Mouse (Mus musculus) MEL (cell line): ENCODE data around the gene Unc93b1. TPM values are rescaled to one million over a fixed set of nuclear protein-coding genes. Genes with fewer than 3 reads are reported as not detected.

Experiments used
- DNase-seq: peaks from one replicate; pipeline ENCODE4 v3.0.0; 2011; ENCODE audit warnings: low read depth, low spot score
- H3K27ac ChIP-seq: 2 replicates; pipeline ENCODE4 v1.5.1; 2012; ENCODE audit warnings: low read depth, mild to moderate bottlenecking, control low read depth, low read length, moderate library complexity; ENCODE audit not compliant: control insufficient read depth
- H3K27me3 ChIP-seq, 2 experiments: fragments of 150-350 bp in 1 of 2; sonication (generic) in 1 of 2; 2 replicates each; pipeline ENCODE4 v1.6.1; 2012; ENCODE audit warnings: low read length in 2 of 2, mild to moderate bottlenecking in 2 of 2, improper control_type of control experiment in 1 of 2, moderate library complexity in 1 of 2; ENCODE audit not compliant: insufficient read depth in 2 of 2, control insufficient read depth in 1 of 2
- H3K36me3 ChIP-seq, 2 experiments: 2 replicates each; pipeline ENCODE4 v1.6.1; 2012 to 2014; ENCODE audit warnings: low read length in 2 of 2, improper control_type of control experiment in 1 of 2, inconsistent platforms in 1 of 2, mild to moderate bottlenecking in 1 of 2; ENCODE audit not compliant: insufficient read depth in 2 of 2, control insufficient read depth in 1 of 2
- H3K4me1 ChIP-seq, 2 experiments: fragments of 150-350 bp in 1 of 2; sonication (generic) in 1 of 2; 2 replicates each; pipeline ENCODE4 v1.6.1; 2012; ENCODE audit warnings: low read length in 2 of 2, improper control_type of control experiment in 1 of 2, mild to moderate bottlenecking in 1 of 2; ENCODE audit not compliant: insufficient read depth in 2 of 2, control insufficient read depth in 1 of 2
- H3K4me3 ChIP-seq, 2 experiments: fragments of 150-350 bp in 1 of 2; sonication (generic) in 1 of 2; 2 replicates each; pipeline ENCODE4 v1.5.1; 2012; ENCODE audit warnings: low read depth in 2 of 2, low read length in 2 of 2, mild to moderate bottlenecking in 2 of 2, moderate library complexity in 2 of 2, control low read depth in 1 of 2, improper control_type of control experiment in 1 of 2; ENCODE audit not compliant: control insufficient read depth in 1 of 2, insufficient read depth in 1 of 2
- H3K79me2 ChIP-seq: 2 replicates; pipeline ENCODE4 v1.6.1; 2012; ENCODE audit warnings: mild to moderate bottlenecking, low read length, moderate library complexity; ENCODE audit not compliant: control insufficient read depth, poor library complexity, insufficient read depth
- H3K9ac ChIP-seq: 2 replicates; pipeline ENCODE4 v1.6.1; 2012; ENCODE audit warnings: low read depth, mild to moderate bottlenecking, control low read depth, low read length, moderate library complexity; ENCODE audit not compliant: control insufficient read depth, poor library complexity, severe bottlenecking
- H3K9me3 ChIP-seq: fragments of 150-350 bp; sonication (generic); replicated peaks from 2 replicates; pipeline ENCODE4 v1.6.1; 2012; ENCODE audit warnings: mild to moderate bottlenecking, low read length, improper control_type of control experiment, moderate library complexity; ENCODE audit not compliant: insufficient read depth
- CHD2 ChIP-seq: IDR thresholded peaks from 2 replicates; pipeline ENCODE4 v1.6.1; 2011; ENCODE audit warnings: low read length, improper control_type of control experiment
- CTCF ChIP-seq, 3 experiments: IDR thresholded peaks in 2 of 3; conservative IDR thresholded peaks in 1 of 3; 2 replicates each; pipeline ENCODE4 v1.5.1; 2011 to 2012; ENCODE audit warnings: low read length in 3 of 3, low read depth in 2 of 3, mild to moderate bottlenecking in 2 of 3, improper control_type of control experiment in 1 of 3, inconsistent platforms in 1 of 3, mixed read lengths in 1 of 3, moderate library complexity in 1 of 3; ENCODE audit not compliant: control insufficient read depth in 1 of 3, insufficient read depth in 1 of 3, poor library complexity in 1 of 3, severe bottlenecking in 1 of 3
- E2F4 ChIP-seq: IDR thresholded peaks from 2 replicates; pipeline ENCODE4 v1.6.1; 2011; ENCODE audit warnings: low read depth, low read length, improper control_type of control experiment, borderline replicate concordance
- ELF1 ChIP-seq: IDR thresholded peaks from 2 replicates; pipeline ENCODE4 v1.6.1; 2014; ENCODE audit warnings: low read depth, mild to moderate bottlenecking, inconsistent platforms, low read length, improper control_type of control experiment, moderate library complexity
- EP300 ChIP-seq, 2 experiments: IDR thresholded peaks; 2 replicates each; pipeline ENCODE4 v1.6.1; 2011; ENCODE audit warnings: improper control_type of control experiment in 2 of 2, low read length in 2 of 2, low read depth in 1 of 2, mild to moderate bottlenecking in 1 of 2
- GABPA ChIP-seq: IDR thresholded peaks from 2 replicates; pipeline ENCODE4 v1.6.1; 2012; ENCODE audit warnings: low read depth, mild to moderate bottlenecking, inconsistent platforms, low read length, improper control_type of control experiment, moderate library complexity
- GATA1 ChIP-seq: IDR thresholded peaks from 2 replicates; pipeline ENCODE4 v1.6.1; 2011; ENCODE audit warnings: low read depth, low read length, improper control_type of control experiment
- KAT2A ChIP-seq: conservative IDR thresholded peaks from 2 replicates; pipeline ENCODE4 v1.6.1; 2012; ENCODE audit warnings: low read depth, low read length, improper control_type of control experiment, inconsistent platforms
- MAFK ChIP-seq: IDR thresholded peaks from 2 replicates; pipeline ENCODE4 v1.6.1; 2011; ENCODE audit warnings: low read depth, mild to moderate bottlenecking, low read length, improper control_type of control experiment, borderline replicate concordance
- MXI1 ChIP-seq: IDR thresholded peaks from 2 replicates; pipeline ENCODE4 v1.6.1; 2011; ENCODE audit warnings: mild to moderate bottlenecking, low read depth, low read length, improper control_type of control experiment
- MYC ChIP-seq: IDR thresholded peaks from 2 replicates; pipeline ENCODE4 v1.6.1; 2011; ENCODE audit warnings: low read depth, mild to moderate bottlenecking, low read length, improper control_type of control experiment, moderate library complexity
- POLR2A ChIP-seq, 2 experiments: IDR thresholded peaks; 2 replicates each; pipeline ENCODE4 v1.6.1; 2011 to 2012; ENCODE audit warnings: low read length in 2 of 2, mild to moderate bottlenecking in 2 of 2, control low read depth in 1 of 2, improper control_type of control experiment in 1 of 2, low read depth in 1 of 2, moderate library complexity in 1 of 2; ENCODE audit not compliant: control insufficient read depth in 1 of 2, insufficient read depth in 1 of 2, poor library complexity in 1 of 2
- POLR2AphosphoS2 ChIP-seq: IDR thresholded peaks from 2 replicates; pipeline ENCODE4 v1.6.1; 2011; ENCODE audit warnings: low read length, improper control_type of control experiment
- POLR2AphosphoS5 ChIP-seq: IDR thresholded peaks from 2 replicates; pipeline ENCODE4 v1.6.1; 2012; ENCODE audit warnings: low read depth, borderline replicate concordance, mild to moderate bottlenecking, inconsistent platforms, low read length, moderate library complexity, mixed read lengths
- RAD21 ChIP-seq: IDR thresholded peaks from 2 replicates; pipeline ENCODE4 v1.6.1; 2011; ENCODE audit warnings: mild to moderate bottlenecking, low read depth, low read length, improper control_type of control experiment
- RCOR1 ChIP-seq: IDR thresholded peaks from 2 replicates; pipeline ENCODE4 v1.6.1; 2012; ENCODE audit warnings: low read depth, mild to moderate bottlenecking, inconsistent platforms, low read length, improper control_type of control experiment
- SIN3A ChIP-seq: IDR thresholded peaks from 2 replicates; pipeline ENCODE4 v1.6.1; 2012; ENCODE audit warnings: low read length, improper control_type of control experiment, inconsistent platforms
- SMC3 ChIP-seq: IDR thresholded peaks from 2 replicates; pipeline ENCODE4 v1.6.1; 2011; ENCODE audit warnings: low read depth, low read length, improper control_type of control experiment
- TAL1 ChIP-seq: IDR thresholded peaks from 2 replicates; pipeline ENCODE4 v1.6.1; 2012; ENCODE audit warnings: mild to moderate bottlenecking, inconsistent platforms, low read length, moderate library complexity, mixed read lengths
- UBTF ChIP-seq: IDR thresholded peaks from 2 replicates; pipeline ENCODE4 v1.6.1; 2012; ENCODE audit warnings: low read depth, mild to moderate bottlenecking, inconsistent platforms, low read length, improper control_type of control experiment, moderate library complexity, borderline replicate concordance; ENCODE audit not compliant: insufficient read depth
- USF1 ChIP-seq: IDR thresholded peaks from 2 replicates; pipeline ENCODE4 v1.6.1; 2014; ENCODE audit warnings: low read depth, mild to moderate bottlenecking, inconsistent platforms, low read length, improper control_type of control experiment, moderate library complexity
- USF2 ChIP-seq, 2 experiments: IDR thresholded peaks; 2 replicates each; pipeline ENCODE4 v1.6.1; 2011 to 2012; ENCODE audit warnings: improper control_type of control experiment in 2 of 2, low read length in 2 of 2, borderline replicate concordance in 1 of 2, inconsistent platforms in 1 of 2, low read depth in 1 of 2, mild to moderate bottlenecking in 1 of 2; ENCODE audit not compliant: insufficient read depth in 1 of 2
- ZC3H11A ChIP-seq: IDR thresholded peaks from 2 replicates; pipeline ENCODE4 v1.6.1; 2012; ENCODE audit warnings: low read depth, mild to moderate bottlenecking, inconsistent platforms, low read length, improper control_type of control experiment
- ZKSCAN1 ChIP-seq: IDR thresholded peaks from 2 replicates; pipeline ENCODE4 v1.6.1; 2012; ENCODE audit warnings: low read depth, mild to moderate bottlenecking, inconsistent platforms, low read length, improper control_type of control experiment, moderate library complexity
- ZMIZ1 ChIP-seq: IDR thresholded peaks from 2 replicates; pipeline ENCODE4 v1.6.1; 2012; ENCODE audit warnings: low read depth, mild to moderate bottlenecking, inconsistent platforms, low read length, improper control_type of control experiment, moderate library complexity
- polyA plus RNA-seq, 2 experiments: library from polyadenylated mRNA; stranded (reverse) in 1 of 2; unstranded in 1 of 2; fragments of >175 nt in 1 of 2; fragments of >200 nt in 1 of 2; gene quantifications; 2 replicates each; pipeline versions ENCODE4 v1.2.1 to v1.2.4; 2012; ENCODE audit warnings: low replicate concordance in 2 of 2, low read depth in 1 of 2; ENCODE audit not compliant: insufficient read length in 2 of 2, insufficient read depth in 1 of 2, missing spikeins in 1 of 2
- total RNA-seq: library from RNA; depleted of rRNA; stranded (reverse); fragments of 300-350 nt; gene quantifications from 2 replicates; pipeline ENCODE4 v1.2.3, GENCODE M21; 2012

The Unc93b1 gene
- total and polyA plus RNA-seq, 3 experiments: 4.7 to 8.2 TPM; not detected in 1

- no peak for DNase-seq
- TF ChIP-seq ZC3H11A (no peak), MXI1 (no peak), POLR2AphosphoS2 (no peak), EP300 (IDR thresholded peaks at IDR 0.05; ENCODE audit: low read depth in 1 of 2, low read length in 2 of 2) (no peak), SIN3A (no peak), GATA1 (no peak), CTCF (IDR thresholded peaks at IDR 0.05 in 2 of 3, conservative IDR thresholded peaks at IDR 0.05 in 1 of 3; ENCODE audit: control insufficient read depth in 1 of 3, insufficient read depth in 1 of 3, low read depth in 2 of 3, low read length in 3 of 3, poor library complexity in 1 of 3, severe bottlenecking in 1 of 3) (no peak), ZKSCAN1 (no peak), SMC3 (no peak), UBTF (no peak), MAFK (no peak), E2F4 (no peak), GABPA (no peak), KAT2A (no peak), RAD21 (no peak), POLR2A (IDR thresholded peaks at IDR 0.05; ENCODE audit: control insufficient read depth in 1 of 2, insufficient read depth in 1 of 2, low read depth in 1 of 2, low read length in 2 of 2, poor library complexity in 1 of 2) (no peak), USF1 (no peak)
- no peak overlapping the region for H3K9ac ChIP-seq
- no peaks in the 10 kb centered on the region for H3K79me2 ChIP-seq
- H3K27me3 ChIP-seq: no peaks in the 10 kb centered on the region; a peak in 1 of 4 replicates
- peaks cover 0 to 2% of the 10 kb centered on the region in 2 experiments; a peak in 1 of 4 replicates for H3K36me3 ChIP-seq
- H3K27ac ChIP-seq: no peak overlapping the region
- H3K9me3 ChIP-seq: no peaks in the 10 kb centered on the region
- no peak overlapping the region for H3K4me3 ChIP-seq
- H3K4me1 ChIP-seq: peaks cover 0 to 22% of the 10 kb centered on the region in 2 experiments; a peak in 2 of 4 replicates
Observed at GRCm38 (mm10) chr19:3927989-3928388, 7.0 kb upstream of the Unc93b1 start.

DNA sequence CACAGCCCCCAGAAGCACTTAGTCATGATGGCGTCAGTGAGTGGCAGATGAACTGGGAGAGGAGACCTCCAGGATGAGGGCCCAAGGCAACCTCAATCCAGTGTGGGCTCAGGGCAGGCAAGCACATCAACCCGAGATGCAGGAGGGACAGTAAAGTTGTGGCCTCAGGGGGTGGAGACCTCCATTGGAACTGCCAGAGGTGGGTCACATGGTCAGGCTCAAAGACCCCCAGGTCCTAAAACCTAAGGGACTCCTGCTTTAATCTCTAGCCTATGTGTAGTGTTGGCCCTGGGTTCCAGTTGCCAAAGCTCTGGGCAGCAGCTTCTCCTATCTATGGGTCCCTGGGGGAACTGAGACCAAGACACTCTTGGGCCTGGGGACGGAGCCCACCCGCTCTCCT lies 6.2 kb upstream of the Unc93b1 start:
- TF ChIP-seq SIN3A (no peak), POLR2AphosphoS5 (no peak), GABPA (no peak), MYC (no peak), GATA1 (no peak), ZC3H11A (no peak), MAFK (no peak), USF2 (IDR thresholded peaks at IDR 0.05; ENCODE audit: borderline replicate concordance in 1 of 2, insufficient read depth in 1 of 2, low read depth in 1 of 2, low read length in 2 of 2) (no peak), EP300 (IDR thresholded peaks at IDR 0.05; ENCODE audit: low read depth in 1 of 2, low read length in 2 of 2) (no peak), ELF1 (no peak), TAL1 (no peak), POLR2AphosphoS2 (no peak), RCOR1 (no peak), ZMIZ1 (no peak), CHD2 (no peak), ZKSCAN1 (no peak)
- no peak for DNase-seq
- no peaks in the 10 kb centered on the region for H3K9me3 ChIP-seq
- no peaks in the 10 kb centered on the region for H3K79me2 ChIP-seq
- no peak overlapping the region for H3K4me3 ChIP-seq
- no peak overlapping the region for H3K27ac ChIP-seq
- peaks cover 0 to 18% of the 10 kb centered on the region in 2 experiments; a peak in 2 of 4 replicates for H3K4me1 ChIP-seq
- H3K36me3 ChIP-seq: peaks cover 0 to 2% of the 10 kb centered on the region in 2 experiments; a peak in 1 of 4 replicates
- no peak overlapping the region for H3K9ac ChIP-seq
- H3K27me3 ChIP-seq: no peaks in the 10 kb centered on the region; a peak in 1 of 4 replicates
